Mouse (Mus musculus) heart, embryonic 11.5 days (tissue): ENCODE measurements around the gene Tspan13. TPM values are rescaled to one million over a fixed set of nuclear protein-coding genes. Genes with fewer than 3 reads are reported as not detected.

Experiments used
- ATAC-seq: fragments of 200-750 bp; cut with Nextera tagmentation; replicated peaks from 2 replicates; pipeline ENCODE4 v1.8.0; 2017; ENCODE audit warnings: moderate library complexity; ENCODE audit not compliant: insufficient number of reproducible peaks, low FRiP score, low TSS enrichment
- H3K27ac ChIP-seq: fragments of 300-500 bp; sonication (generic); 2 replicates; pipeline ENCODE4 v1.5.1; 2014; ENCODE audit warnings: mild to moderate bottlenecking, low read depth, low read length
- H3K27me3 ChIP-seq: fragments of 300-500 bp; sonication (generic); 2 replicates; pipeline ENCODE4 v1.6.1; 2014; ENCODE audit warnings: mild to moderate bottlenecking, low read length, mixed read lengths; ENCODE audit not compliant: control insufficient read depth, insufficient read depth
- H3K36me3 ChIP-seq: fragments of 300-500 bp; sonication (generic); 2 replicates; pipeline ENCODE4 v1.6.1; 2014; ENCODE audit warnings: mild to moderate bottlenecking, low read length, moderate library complexity, mixed read lengths; ENCODE audit not compliant: control insufficient read depth, insufficient read depth
- H3K4me1 ChIP-seq: fragments of 300-500 bp; sonication (generic); 2 replicates; pipeline ENCODE4 v1.6.1; 2014; ENCODE audit warnings: low read length; ENCODE audit not compliant: control insufficient read depth, insufficient read depth
- H3K4me2 ChIP-seq: fragments of 300-500 bp; sonication (generic); 2 replicates; pipeline ENCODE4 v1.6.1; 2014; ENCODE audit warnings: mild to moderate bottlenecking, moderate library complexity
- H3K4me3 ChIP-seq: fragments of 300-500 bp; sonication (generic); 2 replicates; pipeline ENCODE4 v1.5.1; 2014; ENCODE audit warnings: low read depth, low read length
- H3K9ac ChIP-seq: fragments of 300-500 bp; sonication (generic); 2 replicates; pipeline ENCODE4 v1.6.1; 2014; ENCODE audit warnings: mild to moderate bottlenecking, low read depth, low read length, moderate library complexity
- H3K9me3 ChIP-seq: fragments of 300-500 bp; sonication (generic); replicated peaks from 2 replicates; pipeline ENCODE4 v1.6.1; 2016; ENCODE audit warnings: low read length; ENCODE audit not compliant: control insufficient read depth
- WGBS: fragments of 180-500 bp; shearing (Covaris S2); extraction: QIAGEN DNeasy Blood & Tissue Kit; methylation state at CpG from one replicate; pipeline ENCODE4 v1.1.7; 2014; ENCODE audit not compliant: insufficient replicate concordance; 5-methylcytosine and 5-hydroxymethylcytosine counted together
- polyA plus RNA-seq: library from polyadenylated mRNA; unstranded; fragments of >200 nt; fragmentation: Nextera tagmentation; extraction: Ambion mirVana; gene quantifications from 2 replicates; pipeline ENCODE4 v1.2.1, GENCODE M21; 2014

The Tspan13 gene
- 73.9 and 77.2 TPM in 2 replicates for polyA plus RNA-seq

DNA sequence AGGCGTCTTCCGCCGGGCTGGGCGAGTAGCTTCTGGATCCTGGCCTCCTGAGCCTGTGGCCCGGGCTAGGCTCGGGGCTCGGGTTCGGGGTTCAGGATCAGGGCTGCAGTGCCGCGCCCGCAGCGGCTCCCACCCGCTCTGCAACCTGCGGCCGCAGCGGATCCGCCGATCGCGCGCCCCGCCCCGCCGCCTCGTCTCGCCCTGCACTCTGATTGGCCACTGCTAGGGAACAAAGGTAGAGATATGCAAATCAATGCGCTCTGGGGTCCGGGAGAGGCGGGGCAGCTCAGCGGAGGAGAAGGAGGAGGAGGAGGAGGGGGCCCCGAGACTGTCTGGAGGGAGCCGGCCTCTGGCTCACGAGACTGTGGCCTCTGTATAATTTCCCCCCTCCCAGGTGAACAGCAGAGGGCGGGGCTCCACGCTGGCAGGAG, at the start of gene Tspan13:
Gene Tspan13 (minus strand): TSS at position 153 of the 431 bp plus-strand sequence.
- peaks cover 8% of the 10 kb centered on the region for H3K4me1 ChIP-seq
- H3K4me2 ChIP-seq, result peak within 1 kb of the TSS; percentile 92
- peak within 1 kb of the TSS; percentile 89 for H3K9ac ChIP-seq
- H3K36me3 ChIP-seq, result no peaks in the 10 kb centered on the region
- H3K4me3 ChIP-seq, result peak within 1 kb of the TSS; percentile 92
- peak; percentile 95 for ATAC-seq
- H3K27ac ChIP-seq, result peak within 1 kb of the TSS; percentile 35; the same call in 1 of the 2 replicates
- H3K27me3 ChIP-seq, result no peaks in the 10 kb centered on the region
- WGBS, result 1% methylated on average over 35 of the region's 35 CpGs
- H3K9me3 ChIP-seq, result no peaks in the 10 kb centered on the region

DNA sequence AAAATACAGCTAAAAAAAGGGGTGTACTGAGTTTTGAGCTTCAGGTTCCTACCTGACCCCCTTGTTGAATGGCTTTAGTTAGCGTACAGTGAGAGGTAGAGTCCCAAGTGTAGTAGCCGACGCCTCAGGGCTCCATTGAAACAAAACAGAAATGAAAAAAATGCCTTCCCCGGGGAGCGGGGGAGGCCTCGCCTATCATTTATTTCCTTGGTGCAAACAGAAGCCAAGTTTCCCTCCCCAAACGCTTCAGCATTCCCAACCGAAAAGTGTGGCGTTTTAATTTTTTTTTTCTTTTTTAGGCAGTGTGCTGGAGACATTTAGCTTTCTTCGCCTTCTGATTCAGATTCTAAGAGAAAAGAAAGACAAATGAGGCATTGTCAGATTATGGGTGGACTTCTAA, 49.7 kb upstream of the Tspan13 start:
- Histone ChIP-seq H3K27ac (no peak overlapping the region), H3K36me3 (peaks cover 12% of the 10 kb centered on the region; the same call in 1 of the 2 replicates), H3K27me3 (no peaks in the 10 kb centered on the region), H3K4me1 (no peaks in the 10 kb centered on the region), H3K4me2 (no peak overlapping the region), H3K9me3 (no peaks in the 10 kb centered on the region), H3K9ac (no peak overlapping the region), H3K4me3 (no peak overlapping the region)
- WGBS, result 93% methylated on average over 10 of the region's 10 CpGs
- ATAC-seq, result no peak

DNA sequence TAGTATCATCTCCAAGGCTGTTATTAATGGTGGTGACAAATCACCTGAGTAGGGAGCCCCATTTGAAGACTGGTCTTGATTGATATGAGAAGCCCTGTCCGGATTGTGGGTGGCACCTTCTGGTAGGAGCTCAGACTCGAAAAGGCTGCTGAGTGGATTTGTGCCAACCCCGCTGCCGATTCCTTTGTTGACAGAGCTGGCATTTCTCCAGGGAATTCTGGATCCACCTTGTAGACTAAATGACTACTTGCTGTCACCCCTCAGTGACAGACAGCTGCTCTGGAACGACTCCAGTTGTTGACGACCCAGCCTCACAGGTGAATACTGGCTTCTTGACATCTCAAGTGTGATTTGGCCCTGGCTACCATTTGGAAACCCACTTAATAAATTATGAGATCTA, 46.9 kb upstream of the Tspan13 start:
- Histone ChIP-seq H3K4me3 (no peak overlapping the region), H3K4me2 (no peak overlapping the region), H3K4me1 (no peaks in the 10 kb centered on the region), H3K9me3 (no peaks in the 10 kb centered on the region), H3K9ac (no peak overlapping the region), H3K27ac (no peak overlapping the region), H3K36me3 (peaks cover 10% of the 10 kb centered on the region; the same call in 1 of the 2 replicates), H3K27me3 (no peaks in the 10 kb centered on the region)
- 76% methylated on average over 6 of the region's 6 CpGs for WGBS
- no peak for ATAC-seq

DNA sequence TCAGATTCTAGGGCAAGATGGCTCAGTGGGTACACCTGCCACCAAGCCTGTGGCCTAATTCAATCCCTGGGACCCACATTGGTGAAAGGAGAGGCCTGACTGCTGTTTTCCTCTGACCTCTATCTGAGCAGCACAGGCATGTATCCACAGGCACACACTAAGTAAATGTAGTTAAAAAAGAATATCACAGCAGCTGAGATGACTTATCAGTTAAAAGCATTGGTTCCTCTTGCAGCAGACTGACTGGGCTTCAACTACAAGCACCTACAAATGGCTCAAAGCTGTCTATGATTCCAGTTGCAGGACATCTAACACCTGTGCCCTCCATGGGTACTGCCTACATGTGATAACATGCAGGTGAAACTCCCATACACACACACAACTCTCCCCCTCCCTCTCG, 46.5 kb upstream of the Tspan13 start:
- peaks cover 10% of the 10 kb centered on the region; the same call in 1 of the 2 replicates for H3K36me3 ChIP-seq
- H3K9me3 ChIP-seq, result no peaks in the 10 kb centered on the region
- H3K27ac ChIP-seq, result no peak overlapping the region
- H3K27me3 ChIP-seq, result no peaks in the 10 kb centered on the region
- H3K4me3 ChIP-seq, result no peak overlapping the region
- WGBS, result 76% methylated on average over 1 of the region's 1 CpGs
- no peak overlapping the region for H3K4me2 ChIP-seq
- no peaks in the 10 kb centered on the region for H3K4me1 ChIP-seq
- no peak overlapping the region for H3K9ac ChIP-seq
- no peak for ATAC-seq

DNA sequence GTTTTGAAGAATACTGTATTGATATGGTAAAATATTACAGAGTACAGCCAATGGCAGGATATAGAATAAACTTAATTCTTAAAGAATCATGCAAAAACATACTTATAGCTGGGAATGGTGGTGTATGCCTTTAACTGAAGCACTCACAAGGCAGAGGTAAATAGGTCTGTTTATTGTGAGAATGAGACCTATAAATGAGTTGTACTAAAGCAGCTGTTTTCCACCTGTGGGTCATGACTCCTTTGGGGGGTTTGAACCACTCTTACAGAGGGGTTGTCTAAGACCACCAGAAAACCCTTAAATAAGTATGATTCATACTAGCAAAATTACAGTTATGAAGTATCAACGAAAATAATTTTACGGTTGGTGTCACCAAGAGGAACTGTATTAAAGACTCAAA, 43.1 kb upstream of the Tspan13 start:
- no peak overlapping the region for H3K4me2 ChIP-seq
- ATAC-seq, result no peak
- no peaks in the 10 kb centered on the region for H3K4me1 ChIP-seq
- 91% methylated on average over 2 of the region's 2 CpGs for WGBS
- no peak overlapping the region for H3K4me3 ChIP-seq
- H3K9ac ChIP-seq, result no peak overlapping the region
- H3K9me3 ChIP-seq, result no peaks in the 10 kb centered on the region
- H3K36me3 ChIP-seq, result no peaks in the 10 kb centered on the region
- H3K27me3 ChIP-seq, result no peaks in the 10 kb centered on the region
- no peak overlapping the region for H3K27ac ChIP-seq

- no peaks in the 10 kb centered on the region for H3K9me3 ChIP-seq
- ATAC-seq, result no peak
- H3K36me3 ChIP-seq, result no peaks in the 10 kb centered on the region
- H3K27ac ChIP-seq, result no peak overlapping the region
- no peak overlapping the region for H3K4me2 ChIP-seq
- H3K9ac ChIP-seq, result no peak overlapping the region
- 68% methylated on average over 4 of the region's 4 CpGs for WGBS
- no peak overlapping the region for H3K4me3 ChIP-seq
- no peaks in the 10 kb centered on the region for H3K4me1 ChIP-seq
- H3K27me3 ChIP-seq, result no peaks in the 10 kb centered on the region
These were observed 36.0 kb upstream of the Tspan13 start for GRCm38 (mm10) chr12:36078101-36078899.

DNA sequence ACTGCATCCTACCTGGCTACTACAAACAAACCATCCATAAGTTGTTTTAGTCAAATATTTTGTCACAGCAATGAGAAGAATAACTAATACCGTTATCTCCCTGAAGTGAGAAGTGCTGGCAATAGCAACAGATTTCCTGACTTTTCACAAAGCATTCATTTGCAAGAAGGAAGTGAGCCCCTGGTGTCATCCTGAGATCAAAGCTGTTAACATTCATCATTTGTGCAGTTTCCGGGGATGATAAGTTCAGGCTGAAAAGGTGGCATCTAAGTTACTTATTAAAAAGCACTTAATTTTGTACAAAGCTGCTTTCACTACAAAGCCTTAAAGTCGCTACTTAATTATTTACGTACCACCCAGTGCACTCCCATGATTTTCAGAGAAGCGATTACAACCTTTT, 30.6 kb upstream of the Tspan13 start:
- WGBS, result 28% methylated on average over 5 of the region's 5 CpGs
- Histone ChIP-seq H3K27me3 (no peaks in the 10 kb centered on the region), H3K4me1 (no peaks in the 10 kb centered on the region), H3K4me3 (no peak overlapping the region), H3K9ac (no peak overlapping the region), H3K9me3 (no peaks in the 10 kb centered on the region), H3K27ac (no peak overlapping the region), H3K4me2 (no peak overlapping the region), H3K36me3 (no peaks in the 10 kb centered on the region)
- no peak for ATAC-seq

GRCm38 (mm10) chr12:36070231-36070630, 27.9 kb upstream of the Tspan13 start:
- H3K4me1 ChIP-seq, result no peaks in the 10 kb centered on the region
- no peak overlapping the region for H3K4me3 ChIP-seq
- no peak for ATAC-seq
- H3K9ac ChIP-seq, result no peak overlapping the region
- H3K9me3 ChIP-seq, result peaks cover 2% of the 10 kb centered on the region
- no peaks in the 10 kb centered on the region for H3K36me3 ChIP-seq
- H3K4me2 ChIP-seq, result no peak overlapping the region
- no peak overlapping the region for H3K27ac ChIP-seq
- H3K27me3 ChIP-seq, result no peaks in the 10 kb centered on the region
- 85% methylated on average over 4 of the region's 4 CpGs for WGBS

DNA sequence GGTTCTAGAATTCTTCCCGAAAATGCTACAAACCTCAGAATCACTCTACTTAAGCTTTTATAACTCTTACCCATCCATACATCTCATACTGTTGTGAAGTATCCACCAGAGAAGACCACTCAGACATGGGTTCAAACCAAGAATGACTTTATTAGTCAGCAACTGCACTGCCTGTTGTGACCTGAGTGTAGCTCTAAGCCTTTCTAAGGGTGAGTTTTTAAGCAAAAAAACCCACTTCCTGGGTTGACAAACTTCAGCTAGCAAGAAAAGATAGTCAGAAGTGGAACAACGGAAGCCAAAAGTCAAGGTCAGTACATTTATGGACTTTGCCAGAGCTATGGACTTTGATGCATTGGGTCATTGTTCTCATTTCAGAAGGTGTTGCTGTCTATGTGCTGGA, 25.2 kb upstream of the Tspan13 start:
- Histone ChIP-seq H3K36me3 (no peaks in the 10 kb centered on the region), H3K9ac (no peak overlapping the region), H3K4me2 (no peak overlapping the region), H3K4me1 (no peaks in the 10 kb centered on the region), H3K27ac (no peak overlapping the region), H3K27me3 (no peaks in the 10 kb centered on the region), H3K4me3 (no peak overlapping the region), H3K9me3 (peaks cover 4% of the 10 kb centered on the region)
- no peak for ATAC-seq
- 85% methylated on average over 2 of the region's 2 CpGs for WGBS
